Mouse (Mus musculus) thymus, postnatal 0 days (tissue): Measurements from ENCODE around the gene Naa16. TPM values are rescaled to one million over a fixed set of nuclear protein-coding genes. Genes with fewer than 3 reads are reported as not detected.

ENCODE experiments used
- DNase-seq: peaks from one replicate; pipeline ENCODE4 v3.0.0-alpha.2; 2015; ENCODE audit warnings: low spot score
- polyA plus RNA-seq: library from polyadenylated mRNA; unstranded; fragments of >200 nt; fragmentation: Nextera tagmentation; extraction: Ambion mirVana; gene quantifications from 2 replicates; pipeline ENCODE4 v1.2.1, GENCODE M21; 2015

Gene Naa16
- polyA plus RNA-seq, 1 experiment from 2014 or later: 72.6 TPM

GRCm38 (mm10) chr14:79277922-79278321, 112.7 kb downstream of the Naa16 start:
- DNase-seq: no peak

- DNase-seq: no peak
These were observed 114.6 kb downstream of the Naa16 start for GRCm38 (mm10) chr14:79275870-79276395.

- DNase-seq: no peak
These were observed 115.1 kb downstream of the Naa16 start for GRCm38 (mm10) chr14:79275441-79275840.

Other genes with a start within 250 kb of the Naa16 start
- not detected in 2 replicates for gene Zfp957, start 143.4 kb downstream of the Naa16 start, polyA plus RNA-seq
- gene Rgcc, start 89.1 kb downstream of the Naa16 start, polyA plus RNA-seq: 552 and 560 TPM in 2 replicates
- gene Mtrf1, start 7.0 kb upstream of the Naa16 start, polyA plus RNA-seq: 8.0 and 9.4 TPM in 2 replicates
- 7.2 and 7.6 TPM in 2 replicates for gene Kbtbd7, start 35.7 kb upstream of the Naa16 start, polyA plus RNA-seq
- gene Kbtbd6, start 61.1 kb upstream of the Naa16 start, polyA plus RNA-seq: 5.6 and 6.6 TPM in 2 replicates
- 86.6 and 108 TPM in 2 replicates for gene Elf1, start 90.4 kb upstream of the Naa16 start, polyA plus RNA-seq
- gene Wbp4, start 90.7 kb upstream of the Naa16 start, polyA plus RNA-seq: 45.7 and 49.9 TPM in 2 replicates
- gene Sugt1, start 196.9 kb upstream of the Naa16 start, polyA plus RNA-seq: 130 and 131 TPM in 2 replicates